Mouse (Mus musculus) adipocyte (in vitro differentiated cells): ENCODE measurements around the gene Hcrtr2.

Experiments used
- DNase-seq: peaks from one replicate; pipeline ENCODE4 v3.0.0-alpha.2; 2016; ENCODE audit warnings: low spot score

Gene Hcrtr2

DNA sequence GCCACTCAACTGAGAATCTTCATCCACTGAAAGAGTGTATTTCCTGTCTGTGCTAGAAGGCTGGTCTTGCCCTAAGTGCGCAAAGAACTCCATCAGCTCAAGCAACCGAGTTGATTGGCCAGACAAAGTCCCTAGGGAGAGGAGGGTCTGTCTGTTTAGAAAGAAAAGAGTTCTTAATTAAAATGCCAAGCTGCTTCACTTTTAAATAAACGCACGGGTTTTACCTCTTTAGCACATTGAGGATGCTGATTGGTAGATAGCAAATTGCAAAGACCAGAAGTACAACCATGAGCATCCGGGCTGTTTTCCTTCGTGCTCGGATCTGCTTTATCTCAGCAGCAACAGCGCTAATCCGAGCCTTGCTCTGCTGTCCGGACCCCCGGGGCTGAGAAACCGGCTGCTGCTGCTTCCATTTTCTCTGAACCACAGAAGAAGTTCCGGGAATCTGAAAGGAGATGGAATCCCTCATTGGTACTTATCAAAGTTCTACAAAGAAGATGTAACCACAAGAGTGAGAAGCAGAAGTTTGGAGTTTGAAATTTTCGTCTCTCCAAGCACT lies 87.6 kb downstream of the Hcrtr2 start:
- DNase-seq, result no peak

GRCm38 (mm10) chr9:76234899-76235298 lies 88.8 kb downstream of the Hcrtr2 start:
- DNase-seq, result no peak

- DNase-seq, result no peak
These were observed 93.3 kb downstream of the Hcrtr2 start for GRCm38 (mm10) chr9:76230400-76230799.

DNA sequence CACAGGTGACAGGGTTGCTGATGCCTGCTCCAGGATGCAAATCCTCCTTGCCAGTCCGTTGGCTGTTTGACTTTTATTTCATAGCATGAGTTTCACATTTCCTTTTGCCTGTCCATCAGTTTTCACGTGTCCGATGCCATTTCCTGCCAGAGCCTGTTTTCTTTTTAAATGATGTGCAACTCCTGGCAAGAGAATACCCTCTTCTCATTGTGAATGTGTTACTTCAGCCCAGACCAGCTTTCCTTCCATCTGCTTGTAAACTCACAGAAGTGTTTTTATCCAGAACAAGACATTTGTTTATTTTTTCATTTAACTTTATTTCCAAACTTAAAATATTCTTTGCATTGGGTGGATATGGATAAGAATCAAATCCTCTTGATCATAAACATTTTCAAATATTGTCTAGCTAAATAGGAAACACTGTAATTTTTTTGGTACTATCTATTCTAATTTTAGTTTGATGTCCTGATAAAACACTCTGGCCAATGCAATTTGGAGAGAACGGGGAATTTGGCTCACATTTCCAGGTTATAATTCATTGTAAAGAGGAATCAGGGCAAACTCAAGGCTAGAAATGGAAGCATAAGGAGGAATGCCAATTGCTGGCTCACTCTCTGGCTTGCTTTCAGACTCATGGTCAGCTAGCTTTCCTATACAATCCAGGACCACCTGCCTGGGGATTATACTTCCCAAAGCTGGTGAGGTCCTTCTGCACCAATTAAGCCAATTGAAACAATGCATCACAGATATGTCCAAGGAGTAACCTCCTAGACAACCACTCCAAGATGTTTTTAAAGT lies 106.3 kb downstream of the Hcrtr2 start:
- DNase-seq, result no peak

DNA sequence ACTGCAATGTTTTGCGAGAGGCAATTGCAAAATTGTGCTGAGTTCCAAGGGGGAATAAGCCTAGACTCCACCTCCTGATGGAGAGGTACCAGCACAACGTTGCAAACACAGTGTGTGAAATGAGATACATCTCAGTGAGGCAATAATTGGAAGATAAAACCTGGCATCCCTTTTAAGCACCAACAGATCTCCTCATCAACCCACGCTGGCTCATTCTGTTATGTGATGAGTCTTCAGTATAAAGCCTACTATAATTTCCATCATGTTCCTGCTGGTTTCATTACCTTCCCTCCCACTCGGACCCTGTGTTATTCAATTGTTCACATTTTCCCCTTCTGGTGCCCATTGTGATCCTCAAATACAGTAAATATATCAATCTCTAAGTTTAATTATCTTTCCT lies 109.0 kb downstream of the Hcrtr2 start:
- no peak for DNase-seq

DNA sequence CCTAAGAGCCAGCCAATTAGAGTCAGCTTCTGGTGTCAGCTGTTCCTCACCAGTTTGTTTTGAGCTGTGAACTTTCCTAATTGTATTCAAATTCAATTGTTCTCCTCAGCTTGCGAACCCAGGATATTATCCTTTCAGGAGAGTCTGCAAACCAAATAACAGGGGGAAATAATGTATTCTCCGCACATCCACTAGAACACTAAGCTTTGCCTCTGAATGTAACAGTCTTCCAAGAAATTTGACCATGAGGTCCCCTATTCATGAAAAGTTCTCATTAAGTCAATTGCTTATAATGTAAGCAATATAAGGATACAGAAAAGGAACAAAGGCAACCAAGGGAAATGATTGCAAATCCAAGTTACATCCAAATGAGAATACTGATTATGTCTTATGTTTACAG lies 110.1 kb downstream of the Hcrtr2 start, which contains the start of gene Gfral:
Gene Gfral (minus strand): TSS at position 101 of the 400 bp plus-strand sequence.
- no peak for DNase-seq

GRCm38 (mm10) chr9:76196917-76197316 lies 126.7 kb downstream of the Hcrtr2 start:
- no peak for DNase-seq

DNA sequence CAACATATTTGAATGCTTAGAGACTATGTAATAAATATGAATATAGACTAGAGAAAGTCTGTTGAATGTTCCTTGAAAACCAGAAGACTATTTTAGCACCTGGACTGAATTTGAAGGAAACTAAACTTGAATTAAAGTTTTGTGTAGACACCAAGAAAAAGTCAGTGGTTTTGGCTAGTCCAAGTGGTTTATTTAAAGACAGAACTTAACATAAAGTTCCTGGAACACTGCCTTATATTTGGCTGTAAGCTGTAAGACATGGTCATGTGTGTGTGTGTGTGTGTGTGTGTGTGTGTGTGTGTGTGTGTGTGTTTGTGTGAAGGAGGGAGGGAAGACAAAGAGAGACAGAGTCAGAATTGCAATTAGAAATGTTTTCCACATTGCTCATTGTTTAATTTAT lies 144.4 kb downstream of the Hcrtr2 start:
- no peak for DNase-seq
